Comparison of ENCODE assay signal across 13 mouse cellular contexts in the genomic region with DNA sequence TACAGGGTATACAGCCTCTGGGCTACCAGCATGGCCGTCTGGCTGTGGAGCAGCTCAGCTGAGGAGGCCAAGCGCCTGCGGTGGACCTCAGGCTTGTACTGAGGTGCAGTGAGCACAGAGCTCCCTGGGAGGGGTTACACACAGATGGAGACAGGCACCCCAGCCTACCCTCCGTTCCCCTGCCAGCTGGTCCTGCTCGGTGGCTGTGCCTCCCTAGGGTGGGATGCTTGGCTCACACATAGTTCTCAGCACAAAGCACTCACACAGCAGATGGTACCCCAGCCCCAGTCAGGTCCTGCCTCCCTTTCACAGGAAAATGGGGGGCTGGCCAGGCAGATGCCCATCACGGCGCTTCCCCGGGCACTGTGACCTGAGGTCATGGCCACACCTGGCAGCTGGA.
DNase-seq lines count a peak whose midpoint lies in the region; ATAC-seq and TF ChIP-seq lines count a peak whose summit lies in the region.
"Had no signal": no experiment of that assay in that cellular context is flagged by ENCODE, and none has a peak within 500 bp of the region (broad histone marks: within the 10 kb centered on the region; RNA-seq: fewer than 3 reads in every experiment).

No protein-coding gene starts in this region.

- H3K4me1 ChIP-seq in G1E (ENCODE audit: insufficient read depth, low read depth, low read length): no peaks in the 10 kb centered on the region
- H3K4me1 ChIP-seq in hindbrain, embryonic 11.5 days (replicated peaks; ENCODE audit: control insufficient read depth, insufficient read depth, low read length): peaks cover 11% of the 10 kb centered on the region; the same call in 1 of the 2 replicates
- H3K4me1 ChIP-seq in midbrain, embryonic 15.5 days: peaks cover 36% of the 10 kb centered on the region
- H3K4me1 ChIP-seq in kidney, adult 2 months (ENCODE audit: control insufficient read depth, insufficient read depth, low read length): no peaks in the 10 kb centered on the region

- no peak for TF ChIP-seq CTCF in G1E (IDR thresholded peaks at IDR 0.05; ENCODE audit: low read depth, low read length)
- no peak for TF ChIP-seq CTCF in brain, embryonic 14.5 days (IDR thresholded peaks at IDR 0.05; ENCODE audit: borderline replicate concordance, extremely low read depth, insufficient read depth, insufficient read length)
- no peak for TF ChIP-seq CTCF in kidney, adult 2 months (conservative IDR thresholded peaks at IDR 0.05; ENCODE audit: insufficient read depth, insufficient read length, low read depth, low read length)

- no peak for DNase-seq in G1E (ENCODE audit: low spot score)
- DNase-seq in brain, embryonic 14.5 days (ENCODE audit: low read depth): peak; percentile 88
- DNase-seq in hindbrain, embryonic 11.5 days (ENCODE audit: low spot score): no peak
- DNase-seq in left cerebral cortex, adult 11 months (ENCODE audit: low spot score): no peak
- no peak for DNase-seq in kidney, adult 2 months
- no peak for DNase-seq in gastrocnemius, postnatal 4 days (ENCODE audit: low spot score in 2 of 2)
- DNase-seq: gastrocnemius, postnatal 25 days; heart, postnatal 14 days; lung, embryonic 14.5 days; right cerebral cortex, postnatal 4 days had no signal

- TF ChIP-seq POLR2A in brain, embryonic 14.5 days (IDR thresholded peaks at IDR 0.05; ENCODE audit: borderline replicate concordance, extremely low read depth, insufficient read depth, insufficient read length, poor library complexity, severe bottlenecking): no peak
- TF ChIP-seq POLR2A in kidney, adult 2 months (IDR thresholded peaks at IDR 0.05; ENCODE audit: low read depth, low read length): no peak

- no peaks in the 10 kb centered on the region for H3K36me3 ChIP-seq in G1E (replicated peaks)
- H3K36me3 ChIP-seq in hindbrain, embryonic 11.5 days (ENCODE audit: control insufficient read depth, insufficient read depth, low read length): no peaks in the 10 kb centered on the region
- H3K36me3 ChIP-seq in midbrain, embryonic 15.5 days (replicated peaks): no peaks in the 10 kb centered on the region
- H3K36me3 ChIP-seq in kidney, adult 2 months (ENCODE audit: control insufficient read depth, insufficient read depth, low read length): no peaks in the 10 kb centered on the region

- no peak overlapping the region for H3K4me2 ChIP-seq in hindbrain, embryonic 11.5 days (replicated peaks; ENCODE audit: low read depth, low read length)
- H3K4me2 ChIP-seq in midbrain, embryonic 15.5 days: no peak overlapping the region
- H3K4me2 ChIP-seq: lung, embryonic 14.5 days had no signal

- 62% methylated on average over 8 of the region's 8 CpGs for WGBS in hindbrain, embryonic 11.5 days
- WGBS in midbrain, embryonic 15.5 days: 45% methylated on average over 8 of the region's 8 CpGs
- WGBS in kidney, adult 2 months: 82% methylated on average over 8 of the region's 8 CpGs

- peak overlapping the region; percentile 62 for H3K27ac ChIP-seq in hindbrain, embryonic 11.5 days (ENCODE audit: low read depth, low read length)
- H3K27ac ChIP-seq in midbrain, embryonic 15.5 days: 0 out of 2 replicates have a peak overlapping the region, but pooled peaks have one; percentile 50
- H3K27ac ChIP-seq in kidney, adult 2 months (ENCODE audit: insufficient read depth, low read depth, low read length): no peak overlapping the region
- H3K27ac ChIP-seq: stomach, postnatal 0 days had no signal

- no peaks in the 10 kb centered on the region; the same call in 1 of the 2 replicates for H3K27me3 ChIP-seq in G1E (ENCODE audit: insufficient read depth, low read length)
- no peaks in the 10 kb centered on the region; the same call in none of the 2 replicates for H3K27me3 ChIP-seq in hindbrain, embryonic 11.5 days (ENCODE audit: control insufficient read depth, insufficient read depth, low read length)
- H3K27me3 ChIP-seq in midbrain, embryonic 15.5 days (replicated peaks): 0 out of 2 replicates have a peak, but pooled peaks cover 5% of the 10 kb centered on the region
- H3K27me3 ChIP-seq in kidney, adult 2 months (replicated peaks; ENCODE audit: control insufficient read depth, insufficient read depth, low read length): no peaks in the 10 kb centered on the region

- 0 out of 2 replicates have a peak overlapping the region, but pooled peaks have one; percentile 15 for H3K9ac ChIP-seq in hindbrain, embryonic 11.5 days (ENCODE audit: low read depth, low read length)
- H3K9ac ChIP-seq in midbrain, embryonic 15.5 days: no peak overlapping the region
- H3K9ac ChIP-seq: lung, embryonic 14.5 days had no signal

- ATAC-seq in G1E (ENCODE audit: extremely low read depth, insufficient number of reproducible peaks, low FRiP score, poor library complexity, severe bottlenecking): no peak
- peak; percentile 76 for ATAC-seq in hindbrain, embryonic 11.5 days (ENCODE audit: low FRiP score)
- ATAC-seq in midbrain, embryonic 15.5 days (replicated peaks): peak; percentile 37; the same call in 1 of the 2 replicates

- H3K9me3 ChIP-seq in G1E (replicated peaks): peaks cover 85% of the 10 kb centered on the region
- no peaks in the 10 kb centered on the region for H3K9me3 ChIP-seq in hindbrain, embryonic 11.5 days (ENCODE audit: control insufficient read depth, low read length)
- no peaks in the 10 kb centered on the region for H3K9me3 ChIP-seq in midbrain, embryonic 15.5 days

- 0 out of 2 replicates have a peak overlapping the region, but pooled peaks have one; percentile 3 for H3K4me3 ChIP-seq in G1E (ENCODE audit: low read depth, low read length)
- H3K4me3 ChIP-seq in hindbrain, embryonic 11.5 days (ENCODE audit: low read depth, low read length): no peak overlapping the region
- no peak overlapping the region for H3K4me3 ChIP-seq in midbrain, embryonic 15.5 days
- H3K4me3 ChIP-seq in kidney, adult 2 months (ENCODE audit: insufficient read depth, low read depth, low read length): no peak overlapping the region
- H3K4me3 ChIP-seq: myocyte had no signal
